Mouse (Mus musculus): ENCODE measurements around the gene Spata32. TPM values are rescaled to one million over a fixed set of nuclear protein-coding genes. Genes with fewer than 3 reads are reported as not detected.

Gene Spata32
- total and polyA plus RNA-seq, 3 experiments: not detected

DNA sequence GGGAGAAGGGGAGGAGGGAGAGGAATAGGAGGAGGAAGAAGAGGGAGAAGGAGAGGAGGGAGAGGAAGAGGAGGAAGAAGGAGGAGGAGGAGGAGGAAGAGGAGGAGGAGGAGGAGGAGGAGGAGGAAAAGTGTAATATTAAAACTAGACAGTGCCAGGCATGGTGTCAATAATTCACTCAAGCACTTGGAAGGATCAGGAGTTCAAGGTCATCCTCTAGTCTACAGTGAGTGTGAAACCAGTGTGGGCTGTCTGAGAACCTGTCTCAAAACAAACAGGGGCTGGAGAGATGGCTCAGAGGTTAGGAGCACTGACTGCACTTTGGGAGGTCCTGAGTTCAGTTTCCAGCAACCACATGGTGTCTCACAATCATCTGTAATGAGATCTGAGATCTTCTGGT lies 15.9 kb downstream of the Spata32 start:
- no peaks in the 10 kb centered on the region for H3K9me3 ChIP-seq (replicated peaks; ENCODE audit: low read length)
- in situ Hi-C loops (cut with MboI; ENCODE audit: low pct_ligation_motif_present, low pct_unique_long_range_greater_than_20kb, low sequenced_read_pairs): no loop called here
- TF ChIP-seq IRF4 (IDR thresholded peaks at IDR 0.05; ENCODE audit: low read depth, low read length) (no peak), MAX (IDR thresholded peaks at IDR 0.05; ENCODE audit: low read length) (no peak), ZKSCAN1 (IDR thresholded peaks at IDR 0.05; ENCODE audit: borderline replicate concordance, low read depth, low read length) (no peak), MXI1 (IDR thresholded peaks at IDR 0.05; ENCODE audit: low read depth, low read length) (no peak), RAD21 (IDR thresholded peaks at IDR 0.05; ENCODE audit: low read depth, low read length) (no peak), SIN3A (IDR thresholded peaks at IDR 0.05; ENCODE audit: low read length) (no peak), ZC3H11A (IDR thresholded peaks at IDR 0.05; ENCODE audit: low read depth, low read length) (no peak), MYC (IDR thresholded peaks at IDR 0.05; ENCODE audit: low read depth, low read length) (no peak), PAX5 (IDR thresholded peaks at IDR 0.05; ENCODE audit: low read length) (no peak), JUND (conservative IDR thresholded peaks at IDR 0.05; ENCODE audit: low read depth, low read length) (no peak), TCF12 (IDR thresholded peaks at IDR 0.05; ENCODE audit: low read depth, low read length) (no peak), RCOR1 (conservative IDR thresholded peaks at IDR 0.05; ENCODE audit: low read depth, low read length) (no peak), GABPA (IDR thresholded peaks at IDR 0.05; ENCODE audit: insufficient replicate concordance, low read depth, low read length) (no peak), POLR2AphosphoS2 (IDR thresholded peaks at IDR 0.05; ENCODE audit: low read depth, low read length) (no peak), NELFE (IDR thresholded peaks at IDR 0.05; ENCODE audit: low read depth, low read length) (no peak), MAZ (IDR thresholded peaks at IDR 0.05; ENCODE audit: low read depth, low read length) (no peak), ETS1 (conservative IDR thresholded peaks at IDR 0.05; ENCODE audit: low read depth, low read length) (no peak), JUN (IDR thresholded peaks at IDR 0.05; ENCODE audit: insufficient read depth, low read depth, low read length) (no peak), SMC3 (IDR thresholded peaks at IDR 0.05; ENCODE audit: low read depth, low read length) (no peak), CHD1 (IDR thresholded peaks at IDR 0.05; ENCODE audit: low read depth, low read length) (no peak)
- no peak overlapping the region for H3K9ac ChIP-seq (ENCODE audit: insufficient read depth, low read depth)
- no peak for DNase-seq (ENCODE audit: extremely low read depth)
- H3K79me2 ChIP-seq (replicated peaks; ENCODE audit: control insufficient read depth, extremely low read depth, insufficient read depth, poor library complexity, severe bottlenecking): no peaks in the 10 kb centered on the region
- dilution Hi-C loops (cut with MboI; ENCODE audit: extremely low pct_ligation_motif_present, extremely low pct_unique_long_range_greater_than_20kb, low sequenced_read_pairs): no loop called here
- no peak overlapping the region for H3K27ac ChIP-seq (ENCODE audit: insufficient read depth, low read depth)
- no peak overlapping the region for H3K4me2 ChIP-seq (ENCODE audit: insufficient read depth, low read depth, poor library complexity, severe bottlenecking)
- H3K4me1 ChIP-seq (ENCODE audit: control insufficient read depth in 1 of 2, insufficient read depth in 2 of 2): no peaks in the 10 kb centered on the region
- peaks cover 26 to 36% of the 10 kb centered on the region in 2 experiments for H3K36me3 ChIP-seq (replicated peaks in 1 of 2; ENCODE audit: control insufficient read depth in 1 of 2, insufficient read depth in 1 of 2, low read length in 1 of 2)
- H3K4me3 ChIP-seq (replicated peaks in 1 of 3; ENCODE audit: low read depth in 2 of 3, low read length in 2 of 3, poor library complexity in 1 of 3): no peak overlapping the region
- H3K27me3 ChIP-seq (replicated peaks): no peaks in the 10 kb centered on the region

DNA sequence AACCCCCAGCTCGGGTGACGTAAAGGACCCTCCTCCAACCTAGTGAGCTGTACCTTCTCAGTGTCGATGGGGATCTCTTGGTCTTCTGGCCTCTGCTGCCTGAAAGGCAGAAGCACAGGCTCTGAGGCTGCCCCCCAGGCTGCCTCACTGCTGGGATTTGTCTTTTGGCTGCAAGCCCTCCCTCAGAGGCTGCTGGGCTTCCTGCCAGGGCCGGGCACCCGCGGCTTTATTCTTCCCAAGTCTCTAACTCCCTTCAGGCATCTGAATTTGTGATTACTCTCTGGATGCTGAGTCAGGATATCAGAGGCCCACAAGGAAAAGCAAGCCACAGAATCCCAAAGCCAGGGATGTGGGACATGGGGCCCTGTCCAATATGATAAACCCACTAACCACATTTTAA lies 16.6 kb downstream of the Spata32 start:
- no peak overlapping the region for H3K27ac ChIP-seq (ENCODE audit: insufficient read depth, low read depth)
- no peak for TF ChIP-seq IRF4 (IDR thresholded peaks at IDR 0.05; ENCODE audit: low read depth, low read length)
- no peak for TF ChIP-seq E2F4 (IDR thresholded peaks at IDR 0.05; ENCODE audit: insufficient replicate concordance, low read depth, low read length)
- no peak for TF ChIP-seq TCF12 (IDR thresholded peaks at IDR 0.05; ENCODE audit: low read depth, low read length)
- no peak for TF ChIP-seq MEF2A (IDR thresholded peaks at IDR 0.05; ENCODE audit: borderline replicate concordance, low read depth, low read length)
- no peak for TF ChIP-seq POLR2A (IDR thresholded peaks at IDR 0.05; ENCODE audit: low read depth, low read length)
- no peak for TF ChIP-seq USF1 (IDR thresholded peaks at IDR 0.05; ENCODE audit: low read depth, low read length)
- no peak for TF ChIP-seq RCOR1 (conservative IDR thresholded peaks at IDR 0.05; ENCODE audit: low read depth, low read length)
- no peak for TF ChIP-seq SIN3A (IDR thresholded peaks at IDR 0.05; ENCODE audit: low read length)
- TF ChIP-seq MAFK (IDR thresholded peaks at IDR 0.05; ENCODE audit: insufficient replicate concordance, low read length): no peak
- no peak for TF ChIP-seq BHLHE40 (IDR thresholded peaks at IDR 0.05; ENCODE audit: low read depth, low read length)
- TF ChIP-seq POLR2AphosphoS2 (IDR thresholded peaks at IDR 0.05; ENCODE audit: low read depth, low read length): no peak
- TF ChIP-seq HCFC1 (IDR thresholded peaks at IDR 0.05; ENCODE audit: low read depth, low read length): no peak
- no peak for TF ChIP-seq GABPA (IDR thresholded peaks at IDR 0.05; ENCODE audit: insufficient replicate concordance, low read depth, low read length)
- no peak for TF ChIP-seq NRF1 (IDR thresholded peaks at IDR 0.05; ENCODE audit: low read depth, low read length)
- TF ChIP-seq PAX5 (IDR thresholded peaks at IDR 0.05; ENCODE audit: low read length): no peak
- no peak for DNase-seq (ENCODE audit: extremely low read depth)
- H3K36me3 ChIP-seq (replicated peaks in 1 of 2; ENCODE audit: control insufficient read depth in 1 of 2, insufficient read depth in 1 of 2, low read length in 1 of 2): peaks cover 33 to 43% of the 10 kb centered on the region in 2 experiments
- H3K4me1 ChIP-seq (ENCODE audit: control insufficient read depth in 1 of 2, insufficient read depth in 2 of 2): no peaks in the 10 kb centered on the region
- dilution Hi-C loops (cut with MboI; ENCODE audit: extremely low pct_ligation_motif_present, extremely low pct_unique_long_range_greater_than_20kb, low sequenced_read_pairs): no loop called here
- H3K79me2 ChIP-seq (replicated peaks; ENCODE audit: control insufficient read depth, extremely low read depth, insufficient read depth, poor library complexity, severe bottlenecking): no peaks in the 10 kb centered on the region
- H3K4me3 ChIP-seq (replicated peaks in 1 of 3; ENCODE audit: low read depth in 2 of 3, low read length in 2 of 3, poor library complexity in 1 of 3): no peak overlapping the region
- H3K4me2 ChIP-seq (ENCODE audit: insufficient read depth, low read depth, poor library complexity, severe bottlenecking): no peak overlapping the region
- no peaks in the 10 kb centered on the region for H3K9me3 ChIP-seq (replicated peaks; ENCODE audit: low read length)
- no peak overlapping the region for H3K9ac ChIP-seq (ENCODE audit: insufficient read depth, low read depth)
- in situ Hi-C loops (cut with MboI; ENCODE audit: low pct_ligation_motif_present, low pct_unique_long_range_greater_than_20kb, low sequenced_read_pairs): no loop called here
- no peaks in the 10 kb centered on the region for H3K27me3 ChIP-seq (replicated peaks)

Data from CH12.LX (cell line).